Mouse (Mus musculus) testis, adult 2 months (tissue): ENCODE measurements at regions not wholly inside any gene's neighbourhood (a gene's known extent, or its start where the extent isn't known, plus 50 kb on each side); places are given as distances from the start of the nearest gene placed in this dataset.

ENCODE experiments used
- CTCF ChIP-seq: fragments of 200-500 bp; IDR thresholded peaks from 2 replicates; pipeline ENCODE4 v1.5.1; 2012; ENCODE audit warnings: low read depth, mild to moderate bottlenecking, inconsistent platforms, low read length, moderate library complexity; ENCODE audit not compliant: control insufficient read depth, insufficient read depth, insufficient replicate concordance
- POLR2A ChIP-seq: fragments of 200-500 bp; IDR thresholded peaks from 2 replicates; pipeline ENCODE4 v1.6.1; 2012; ENCODE audit warnings: low read depth, mild to moderate bottlenecking, inconsistent platforms, low read length, moderate library complexity; ENCODE audit not compliant: control insufficient read depth

GRCm38 (mm10) chr3:66544139-66544933 is 247.7 kb upstream of the Veph1 start:
- TF ChIP-seq POLR2A, result no peak
- no peak for TF ChIP-seq CTCF
